Mouse (Mus musculus) brain, adult 10 weeks (tissue): ENCODE data around the gene Kndc1. TPM values are rescaled to one million over a fixed set of nuclear protein-coding genes. Genes with fewer than 3 reads are reported as not detected.

ENCODE experiments used
- polyA plus RNA-seq: library from polyadenylated mRNA; stranded (reverse); fragments of 350-450 nt; fragmentation: Illumina TruSeq; extraction: RNeasy Lipid Tissue Mini Kit (QIAGEN cat#74804); gene quantifications from one replicate; pipeline ENCODE4 v1.2.3, GENCODE M21; 2015; ENCODE audit warnings: low read depth, low replicate concordance

Gene Kndc1
- 51.5 TPM for polyA plus RNA-seq

DNA sequence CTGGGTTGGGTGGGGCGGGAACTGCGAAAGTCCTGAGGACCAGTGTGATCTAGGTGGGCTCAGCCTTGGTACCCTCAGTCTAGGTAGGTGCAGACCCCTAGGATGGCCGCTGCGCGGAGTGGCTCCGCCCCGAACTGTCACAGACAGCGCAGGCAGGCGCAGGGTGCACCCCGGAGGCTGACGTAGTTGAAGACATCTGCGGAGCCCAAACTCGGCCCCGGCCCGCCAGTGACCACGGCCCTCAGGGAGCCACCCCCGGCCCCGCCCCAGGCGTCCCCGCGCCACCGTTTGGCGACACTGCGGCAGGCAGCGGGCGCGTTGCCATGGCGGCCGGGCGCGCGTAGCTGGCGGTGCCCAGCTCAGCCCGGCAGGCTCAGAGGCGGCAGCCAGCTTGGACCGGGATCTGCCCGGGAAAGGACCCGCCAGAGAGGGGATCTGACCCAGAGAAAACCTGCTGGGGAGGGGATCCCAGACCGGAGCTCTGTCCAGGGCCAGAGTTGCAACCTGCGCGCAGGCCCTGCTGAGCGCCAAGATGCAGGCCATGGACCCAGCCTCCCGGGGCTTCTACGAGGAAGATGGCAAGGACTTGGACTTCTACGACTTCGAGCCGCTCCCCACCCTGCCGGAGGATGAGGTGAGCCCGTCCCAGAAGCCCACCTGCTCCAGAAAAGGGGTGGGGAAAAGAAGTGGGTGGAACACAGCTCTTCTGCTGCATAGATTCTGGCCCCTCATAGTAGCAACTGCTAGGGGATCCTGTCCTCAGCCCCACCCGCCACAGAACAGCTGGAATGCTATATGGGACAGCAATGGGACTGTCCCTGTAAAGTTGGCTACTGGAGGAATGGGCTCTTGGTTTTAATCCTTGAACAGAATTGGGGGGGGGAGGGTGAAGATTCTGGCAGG, at the start of gene Kndc1:
Gene Kndc1, plus strand, starts transcription at position 42 of the 903 bp plus-strand sequence.

DNA sequence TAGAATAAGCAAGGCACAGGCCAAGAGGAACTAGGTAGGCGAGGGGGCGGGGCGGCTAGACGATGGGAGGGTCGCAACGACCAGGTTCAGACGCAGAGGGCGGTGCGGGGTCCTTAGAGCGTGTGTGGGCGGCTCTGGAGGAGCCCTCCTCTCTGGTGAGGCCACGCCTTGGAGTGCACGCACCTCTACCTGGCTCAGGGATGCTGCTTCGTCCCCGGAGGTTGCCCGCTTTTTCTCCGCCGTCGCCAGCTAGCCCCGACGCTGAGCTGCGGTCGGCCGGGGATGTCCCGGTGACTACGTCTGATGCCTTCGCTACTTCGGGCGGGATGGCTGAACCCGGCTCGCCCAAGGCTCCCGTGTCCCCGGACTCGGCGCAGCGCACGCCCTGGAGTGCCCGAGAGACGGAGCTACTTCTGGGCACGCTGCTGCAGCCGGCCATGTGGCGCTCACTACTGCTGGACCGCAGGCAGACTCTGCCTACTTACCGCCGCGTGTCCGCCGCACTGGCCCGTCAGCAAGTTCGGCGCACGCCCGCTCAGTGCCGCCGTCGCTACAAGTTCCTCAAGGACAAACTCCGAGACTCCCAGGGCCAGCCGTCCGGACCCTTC, 49.3 kb downstream of the Kndc1 start, which contains the start of gene Utf1:
Gene Utf1, plus strand, starts transcription at position 116 of the 608 bp plus-strand sequence.

DNA sequence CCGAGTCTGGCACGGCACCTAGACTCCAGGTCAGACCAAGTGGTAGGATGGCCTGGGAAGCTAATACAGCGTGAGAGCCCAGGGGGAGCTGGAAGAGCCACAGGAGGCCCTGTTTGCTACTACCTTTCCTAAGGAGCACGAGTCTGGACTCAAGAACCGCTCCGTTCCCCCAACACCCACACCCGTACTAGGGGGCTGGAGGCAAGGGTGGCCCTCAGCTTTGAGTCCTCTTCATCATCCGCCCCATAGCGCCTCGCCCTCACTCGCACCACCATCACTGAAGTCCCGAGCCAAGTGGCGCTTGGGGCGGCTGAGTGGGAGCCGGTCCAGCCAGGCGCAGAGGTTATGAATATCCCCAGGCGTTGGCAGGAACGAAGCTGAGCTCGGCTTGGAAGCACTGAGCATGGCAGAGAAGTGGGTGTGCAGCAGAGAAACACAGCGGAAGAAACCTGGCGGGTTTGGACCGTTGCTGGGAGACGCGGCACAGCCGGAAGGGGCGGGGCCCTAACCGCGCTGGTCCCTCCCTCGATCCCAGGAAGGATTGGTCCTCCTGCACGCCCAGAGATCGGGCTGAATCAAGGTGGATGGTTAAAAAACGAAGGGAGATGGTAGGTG, 83.9 kb downstream of the Kndc1 start, which contains the start of gene 6430531B16Rik:
Gene 6430531B16Rik, minus strand, starts transcription at position 478 of the 615 bp plus-strand sequence.

Other genes starting within 250 kb of the Kndc1 start
- 5.1 TPM for gene Cfap46, start 210.9 kb upstream of the Kndc1 start, polyA plus RNA-seq
- 32.8 TPM for gene Adgra1, start 60.5 kb upstream of the Kndc1 start, polyA plus RNA-seq
- gene Utf1, start 49.1 kb downstream of the Kndc1 start, polyA plus RNA-seq, result not detected
- gene 6430531B16Rik, start 84.1 kb downstream of the Kndc1 start, polyA plus RNA-seq, result 0.48 TPM
- 3.3 TPM for gene Adam8, start 97.9 kb downstream of the Kndc1 start, polyA plus RNA-seq
- gene Zfp511, start 141.7 kb downstream of the Kndc1 start, polyA plus RNA-seq, result 33.5 TPM
- gene Tubgcp2, start 142.0 kb downstream of the Kndc1 start, polyA plus RNA-seq, result 29.0 TPM
- gene Msx3, start 154.4 kb downstream of the Kndc1 start, polyA plus RNA-seq, result not detected
- gene Caly, start 187.9 kb downstream of the Kndc1 start, polyA plus RNA-seq, result 302 TPM
- not detected for gene Prap1, start 198.7 kb downstream of the Kndc1 start, polyA plus RNA-seq
- 83.3 TPM for gene Fuom, start 207.7 kb downstream of the Kndc1 start, polyA plus RNA-seq
- 7.1 TPM for gene Paox, start 221.1 kb downstream of the Kndc1 start, polyA plus RNA-seq
- gene Echs1, start 221.8 kb downstream of the Kndc1 start, polyA plus RNA-seq, result 90.6 TPM
- 28.6 TPM for gene Mtg1, start 242.9 kb downstream of the Kndc1 start, polyA plus RNA-seq